22 mouse cellular contexts compared by ENCODE assay signal in genomic region chr10:6043358-6043757, GRCm38 (mm10).
"Had no signal": no experiment of that assay in that cellular context is flagged by ENCODE, and none has a peak within 500 bp of the region (broad histone marks: within the 10 kb centered on the region; RNA-seq: fewer than 3 reads in every experiment).

No protein-coding gene starts in this region.

- H3K36me3 ChIP-seq: kidney, embryonic 15.5 days; limb, embryonic 10.5 days; limb, embryonic 13.5 days; liver, embryonic 12.5 days; liver, embryonic 15.5 days; lung, embryonic 15.5 days; midbrain, embryonic 15.5 days; neural tube, embryonic 13.5 days; stomach, embryonic 15.5 days had no signal

- H3K4me3 ChIP-seq: kidney, embryonic 15.5 days; limb, embryonic 10.5 days; limb, embryonic 13.5 days; liver, embryonic 12.5 days; liver, embryonic 15.5 days; lung, embryonic 15.5 days; midbrain, embryonic 15.5 days; myocyte; neural tube, embryonic 13.5 days; stomach, embryonic 15.5 days had no signal

- H3K27me3 ChIP-seq: kidney, embryonic 15.5 days; limb, embryonic 13.5 days; liver, embryonic 12.5 days; liver, embryonic 15.5 days; lung, embryonic 15.5 days; midbrain, embryonic 15.5 days; neural tube, embryonic 13.5 days; stomach, embryonic 15.5 days had no signal

- H3K4me1 ChIP-seq: kidney, embryonic 15.5 days; limb, embryonic 10.5 days; limb, embryonic 13.5 days; liver, embryonic 12.5 days; liver, embryonic 15.5 days; lung, embryonic 15.5 days; midbrain, embryonic 15.5 days; neural tube, embryonic 13.5 days; stomach, embryonic 15.5 days had no signal

- DNase-seq: kidney, adult 11 months; kidney, adult 8-10 months; kidney, postnatal 10 days; kidney, postnatal 36 days; liver; lung, postnatal 14 days; lung, postnatal 4 days; retina, postnatal 1 day; right cerebral cortex, postnatal 25 days; spleen, adult 18-20 months; thymus, postnatal 25 days had no signal

- H3K27ac ChIP-seq: kidney, embryonic 15.5 days; limb, embryonic 10.5 days; limb, embryonic 13.5 days; liver, embryonic 12.5 days; liver, embryonic 15.5 days; lung, embryonic 15.5 days; midbrain, embryonic 15.5 days; neural tube, embryonic 13.5 days; stomach, embryonic 15.5 days had no signal

- H3K4me2 ChIP-seq: kidney, embryonic 15.5 days; limb, embryonic 13.5 days; liver, embryonic 12.5 days; liver, embryonic 15.5 days; lung, embryonic 15.5 days; midbrain, embryonic 11.5 days; midbrain, embryonic 15.5 days; neural tube, embryonic 13.5 days; stomach, embryonic 15.5 days had no signal

- H3K9ac ChIP-seq: kidney, embryonic 15.5 days; limb, embryonic 13.5 days; liver, embryonic 12.5 days; liver, embryonic 15.5 days; lung, embryonic 15.5 days; midbrain, embryonic 15.5 days; neural tube, embryonic 13.5 days; stomach, embryonic 15.5 days had no signal

- H3K9me3 ChIP-seq: kidney, embryonic 15.5 days; limb, embryonic 10.5 days; limb, embryonic 13.5 days; liver, embryonic 12.5 days; liver, embryonic 15.5 days; lung, embryonic 15.5 days; midbrain, embryonic 15.5 days; neural tube, embryonic 13.5 days; stomach, embryonic 15.5 days had no signal

- ATAC-seq: liver, embryonic 12.5 days; midbrain, embryonic 15.5 days had no signal
